Mouse (Mus musculus) brain, embryonic 14.5 days (tissue): ENCODE data around the gene Cblb.

ENCODE experiments used
- CTCF ChIP-seq: fragments of 200-500 bp; IDR thresholded peaks from 2 replicates; pipeline ENCODE4 v1.5.1; 2012; ENCODE audit warnings: inconsistent platforms, mild to moderate bottlenecking, moderate library complexity, borderline replicate concordance; ENCODE audit not compliant: insufficient read depth, insufficient read length; ENCODE audit errors: extremely low read depth
- POLR2A ChIP-seq: fragments of 200-500 bp; IDR thresholded peaks from 2 replicates; pipeline ENCODE4 v1.6.1; 2012; ENCODE audit warnings: mild to moderate bottlenecking, inconsistent platforms, borderline replicate concordance; ENCODE audit not compliant: poor library complexity, insufficient read depth, insufficient read length, severe bottlenecking; ENCODE audit errors: extremely low read depth

GRCm38 (mm10) chr16:52164246-52164645 lies 133.2 kb downstream of the Cblb start:
- TF ChIP-seq POLR2A: no peak
- no peak for TF ChIP-seq CTCF
